Mouse (Mus musculus) ES-Bruce4 (cell line): Measurements from ENCODE around the gene Lcp1.

Source experiments
- CTCF ChIP-seq: IDR thresholded peaks from one replicate; pipeline ENCODE4 v1.8.1; 2011; ENCODE audit warnings: low read depth, low read length
- POLR2A ChIP-seq: IDR thresholded peaks from one replicate; pipeline ENCODE4 v1.8.1; 2011; ENCODE audit warnings: low read length; ENCODE audit not compliant: insufficient read depth

DNA sequence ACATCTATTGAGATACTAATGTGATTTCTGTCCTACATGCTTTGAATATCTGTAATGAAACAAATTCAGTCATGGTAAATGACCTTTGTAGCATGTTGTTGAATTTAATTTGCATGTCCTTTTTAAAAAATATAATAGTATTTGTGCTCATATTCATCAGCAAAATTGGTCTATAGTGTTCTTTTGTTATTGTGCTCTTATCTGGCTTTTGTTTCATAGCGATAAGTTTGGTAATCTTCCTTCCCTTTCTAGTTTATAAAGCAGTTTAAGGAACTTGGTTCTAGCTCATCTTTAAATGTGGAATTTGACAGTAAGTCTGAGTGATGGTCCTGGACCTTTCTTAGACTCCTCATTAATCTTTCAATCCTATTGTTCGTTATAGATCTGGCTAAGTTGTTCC lies 28.5 kb downstream of the Lcp1 start:
- TF ChIP-seq CTCF (no peak), POLR2A (no peak)
